Mouse (Mus musculus) CD4-positive helper T cell, adult 2 months (primary cell): ENCODE results near the gene Kcnq2.

ENCODE experiments used
- DNase-seq: peaks from one replicate; pipeline ENCODE4 v3.0.0-alpha.2; 2012; ENCODE audit warnings: low read depth, missing footprints, low spot score

The Kcnq2 gene

DNA sequence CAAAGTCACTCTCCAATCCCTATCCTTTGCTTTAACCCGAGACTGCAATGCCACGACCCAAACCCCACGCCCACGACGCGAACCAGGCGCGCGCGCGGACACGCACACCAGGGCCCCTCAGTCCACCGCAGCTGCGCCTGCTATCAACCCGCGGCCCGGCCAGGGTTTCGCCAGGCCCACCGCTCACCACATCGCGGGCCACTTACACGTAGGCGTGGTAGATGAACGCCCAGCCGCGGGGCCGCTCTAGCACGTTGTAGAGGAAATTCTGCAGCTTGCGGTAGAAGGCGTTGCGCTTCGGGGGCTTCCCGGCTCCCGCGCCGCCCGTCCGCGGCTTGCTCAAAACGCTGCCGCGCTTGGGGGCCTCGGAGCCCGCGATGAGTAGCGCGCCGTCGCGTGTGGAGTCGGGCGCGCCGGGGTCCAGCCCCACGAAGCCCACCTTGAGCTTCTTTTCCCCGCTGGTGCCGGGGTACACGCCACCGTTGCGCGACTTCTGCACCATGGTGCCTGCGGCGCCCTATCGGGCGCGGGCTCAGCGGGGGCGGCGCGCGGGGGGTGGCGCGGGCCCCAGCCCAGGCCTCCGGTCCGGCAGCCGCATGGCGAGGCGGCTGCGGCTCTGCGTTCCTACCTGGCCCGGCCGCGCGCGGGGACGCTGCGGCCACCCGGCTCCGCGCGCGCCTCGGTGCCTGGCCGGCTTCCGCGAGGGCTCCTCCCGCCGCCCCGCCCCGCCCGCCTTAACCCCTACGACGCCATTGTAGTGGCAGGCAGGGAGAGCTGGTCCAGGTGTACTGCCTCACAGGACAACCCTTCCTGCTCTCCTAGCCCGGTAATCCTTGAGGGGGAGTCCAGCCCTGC, at the start of gene Kcnq2:
Gene Kcnq2 (minus strand): TSS at position 710 of the 855 bp plus-strand sequence.
- DNase-seq, result no peak

DNA sequence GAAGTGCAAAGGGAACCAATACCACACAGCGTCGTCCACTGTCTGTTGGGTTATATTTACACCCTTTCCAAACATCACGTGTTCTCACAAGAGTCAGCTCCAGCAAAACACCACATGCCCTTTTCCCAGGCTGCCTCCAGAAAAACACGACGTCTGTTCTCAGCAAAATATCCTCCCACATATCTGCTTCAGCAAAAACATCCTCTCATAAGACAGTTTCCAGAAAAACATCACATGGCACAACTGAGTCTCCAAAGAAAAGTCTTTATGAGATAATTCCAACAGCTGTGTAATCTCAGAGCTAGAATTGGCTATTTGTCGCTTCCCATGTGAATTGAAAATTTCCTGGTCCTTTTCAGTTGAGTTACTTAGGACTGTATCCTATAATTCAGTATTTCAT, 45.8 kb upstream of the Kcnq2 start:
- no peak for DNase-seq

DNA sequence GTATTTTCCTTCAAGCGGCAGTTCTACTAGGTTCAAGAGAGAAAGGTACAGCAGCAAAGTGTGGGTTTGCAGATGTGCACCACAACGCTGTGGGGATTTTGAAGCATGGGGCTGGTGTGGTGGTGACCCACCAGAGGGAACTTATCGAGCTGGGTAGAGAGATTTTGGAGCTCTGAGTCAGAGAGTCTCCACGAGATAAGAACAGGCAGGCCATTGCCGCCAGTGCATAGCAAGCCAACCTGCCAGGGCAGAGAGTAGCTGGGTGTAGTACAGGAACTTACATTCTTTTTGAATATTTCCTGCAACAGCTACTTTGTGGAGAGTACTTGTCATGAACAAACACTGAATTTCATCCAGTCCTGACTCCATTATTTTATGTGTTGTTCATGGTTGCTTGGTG, 43.4 kb upstream of the Kcnq2 start:
- DNase-seq, result no peak

DNA sequence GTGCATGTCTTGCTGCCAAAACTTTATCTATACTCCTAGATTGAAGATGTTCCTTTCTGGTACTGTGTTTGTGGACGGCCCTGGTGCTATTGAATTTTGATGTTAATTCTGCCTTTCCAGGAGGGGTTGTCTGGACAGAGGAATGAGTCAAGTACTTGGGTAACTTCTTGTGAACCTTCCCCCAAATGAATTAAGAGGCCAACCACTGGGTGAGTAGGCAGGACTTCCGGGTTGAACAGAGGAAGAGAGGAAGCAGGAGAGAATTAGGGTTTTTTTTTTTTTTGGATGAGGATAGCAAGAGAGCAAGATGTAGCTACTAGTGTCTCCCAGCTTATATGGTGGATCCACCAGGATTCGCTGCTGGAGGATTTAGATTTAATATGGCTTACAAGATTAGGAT, 42.9 kb upstream of the Kcnq2 start:
- DNase-seq, result no peak

DNA sequence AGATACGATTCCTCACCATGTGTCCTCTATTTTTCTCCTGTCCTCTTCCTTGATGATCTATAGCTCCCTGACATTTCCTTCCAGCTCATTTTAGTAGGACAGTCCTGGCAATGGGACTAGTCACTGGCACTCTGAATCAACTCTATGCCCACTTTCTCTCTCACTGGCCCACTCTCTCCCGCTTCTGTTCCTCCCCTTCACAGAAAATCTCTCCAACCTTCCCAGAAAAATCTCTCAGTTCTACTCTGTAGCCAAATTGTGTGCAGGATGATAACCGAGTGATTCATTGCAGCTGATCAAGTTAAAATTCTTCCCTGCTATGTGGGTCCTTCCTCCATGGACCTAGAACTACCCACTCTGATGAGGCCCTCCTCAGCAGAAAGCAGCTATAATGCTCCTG, 39.5 kb upstream of the Kcnq2 start:
- no peak for DNase-seq

DNA sequence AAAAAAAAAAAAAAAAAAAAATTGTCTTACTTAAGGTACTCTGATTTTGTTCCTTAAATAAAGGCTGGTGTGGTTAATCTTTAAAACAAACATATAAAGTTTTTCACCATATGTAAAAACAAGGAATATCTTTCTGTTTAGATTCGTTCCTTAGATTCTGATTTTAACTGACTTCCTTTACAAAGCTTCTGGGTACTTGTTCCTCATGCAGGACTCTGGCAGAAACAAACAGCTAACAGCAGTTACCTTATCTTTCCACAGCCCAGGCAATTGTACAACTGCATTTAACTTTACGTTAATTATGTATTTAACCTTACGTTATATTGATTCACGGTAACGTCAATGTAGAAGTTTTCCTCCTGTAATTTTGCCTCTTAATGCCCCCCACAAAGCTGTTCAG, 31.4 kb upstream of the Kcnq2 start:
- DNase-seq, result no peak

DNA sequence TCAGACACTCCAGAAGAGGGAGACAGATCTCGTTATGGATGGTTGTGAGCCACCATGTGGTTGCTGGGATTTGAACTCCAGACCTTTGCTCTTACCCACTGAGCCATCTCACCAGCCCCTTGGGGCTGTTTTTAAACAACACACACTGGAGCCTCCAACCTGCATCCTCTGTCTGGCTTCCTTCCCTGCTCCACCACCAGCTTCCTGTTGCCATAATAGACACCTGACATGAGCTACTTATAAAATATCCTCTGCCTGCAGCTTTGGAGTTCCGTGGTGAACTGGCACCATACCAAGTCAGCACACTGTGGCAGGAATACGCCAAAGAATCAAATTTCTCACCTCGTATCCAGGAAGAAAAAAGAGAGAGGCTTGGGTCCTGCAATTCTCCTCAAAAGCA, 25.7 kb upstream of the Kcnq2 start:
- no peak for DNase-seq

DNA sequence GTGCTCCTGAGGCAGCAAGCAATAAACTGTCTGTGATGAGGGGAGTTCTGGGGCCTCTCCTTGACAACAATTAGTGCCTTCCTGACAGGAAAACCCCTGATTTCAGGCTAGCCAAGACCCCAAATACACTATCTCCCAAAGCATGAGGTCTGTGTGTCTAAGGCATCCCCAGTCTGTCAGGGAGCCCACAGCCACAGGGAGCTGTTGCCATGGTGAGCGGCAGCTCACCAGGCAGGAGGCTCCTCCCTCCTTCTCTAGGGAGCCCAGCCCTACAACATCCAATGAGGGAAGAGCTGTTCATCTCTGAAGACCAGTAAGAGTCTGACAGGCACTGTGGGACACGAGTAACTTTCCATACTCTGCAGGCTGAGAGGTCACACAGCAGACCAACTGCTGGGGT, 24.7 kb upstream of the Kcnq2 start:
- DNase-seq, result no peak

DNA sequence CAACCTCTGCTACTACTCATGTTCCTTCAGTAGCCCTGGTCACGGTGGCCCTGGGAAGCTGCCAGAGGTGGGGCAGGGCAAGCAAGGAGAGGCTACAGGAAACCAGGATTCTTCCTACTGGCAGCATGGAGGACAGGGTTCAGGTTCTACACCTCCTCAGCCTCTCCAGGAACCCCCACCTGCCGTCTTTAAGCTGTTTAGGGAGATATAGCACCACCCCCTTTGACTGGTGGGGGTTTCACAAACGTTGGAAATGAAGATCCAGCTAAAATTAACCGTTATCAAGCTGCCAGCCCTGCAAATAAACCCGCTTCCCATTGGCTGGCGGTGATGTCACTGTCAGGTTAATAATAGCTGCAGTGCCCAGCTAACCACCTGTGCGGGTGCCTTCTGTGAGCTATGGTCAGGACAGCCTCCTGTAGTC, 24.0 kb upstream of the Kcnq2 start:
- no peak for DNase-seq

DNA sequence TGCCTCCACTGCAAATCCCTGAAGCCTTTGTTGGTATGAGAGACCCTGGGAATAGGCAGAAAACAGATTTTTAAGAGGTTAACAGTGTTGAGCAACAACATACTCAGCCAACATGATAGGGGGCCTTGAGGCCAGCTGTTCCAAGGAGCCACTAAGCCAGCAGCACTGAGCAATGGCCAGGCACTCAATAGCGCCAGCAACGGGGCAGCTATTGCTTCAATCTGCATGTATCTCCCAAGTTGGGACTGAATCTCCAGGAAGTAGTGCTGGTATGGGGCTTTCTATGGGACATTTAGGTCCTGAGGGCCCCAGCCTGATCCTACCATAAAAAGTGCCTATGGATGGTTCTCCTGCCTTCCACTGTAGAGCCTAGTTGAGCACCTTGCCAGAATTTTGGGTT, 23.4 kb upstream of the Kcnq2 start:
- no peak for DNase-seq

DNA sequence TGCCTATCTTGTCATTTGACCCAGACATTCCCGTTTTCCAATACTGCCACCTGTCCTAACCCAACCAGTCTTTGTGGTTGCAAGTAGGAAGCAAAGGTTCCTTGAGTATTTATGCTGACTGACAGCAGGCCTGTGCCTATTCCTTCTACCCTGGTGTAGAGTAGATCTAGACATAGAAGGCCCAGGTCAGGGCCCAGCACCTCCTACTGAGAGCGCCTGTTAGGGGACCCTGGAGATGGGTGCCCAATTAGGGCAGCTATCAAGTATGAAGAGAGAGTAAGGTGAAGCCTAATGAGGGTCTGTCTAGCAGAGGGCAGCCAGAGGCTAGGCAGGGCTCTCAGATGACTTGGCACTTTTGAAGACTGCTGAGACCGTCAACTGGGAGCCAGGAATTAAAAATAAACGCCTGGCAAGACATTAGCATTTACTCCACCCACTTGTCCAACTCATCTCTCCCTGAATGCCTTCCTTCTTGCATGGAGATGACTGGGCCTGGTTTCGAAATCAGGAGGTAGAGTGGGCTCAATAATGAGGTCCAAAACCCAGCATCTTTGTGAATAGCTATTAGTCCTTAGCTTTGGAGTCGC, 22.7 kb upstream of the Kcnq2 start:
- no peak for DNase-seq

DNA sequence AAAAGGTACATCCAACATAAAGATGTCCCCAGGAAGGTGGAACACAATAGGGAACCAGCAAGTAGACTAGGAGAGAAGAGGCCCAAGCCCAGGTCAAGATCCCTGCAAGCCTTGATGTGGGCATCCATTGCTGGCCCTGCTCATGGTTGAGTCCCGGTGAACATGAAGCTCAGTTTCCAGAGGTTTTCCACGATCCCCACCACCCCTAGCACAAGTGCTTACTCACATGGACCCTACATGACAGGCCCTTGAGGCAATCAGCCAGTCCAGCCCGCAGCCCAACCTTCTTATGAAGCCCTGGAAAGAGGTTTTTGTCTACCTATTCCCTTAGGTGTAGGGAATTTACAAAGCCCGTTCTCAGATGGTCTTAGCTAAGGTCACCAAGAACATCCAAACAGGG, 22.1 kb upstream of the Kcnq2 start:
- no peak for DNase-seq

DNA sequence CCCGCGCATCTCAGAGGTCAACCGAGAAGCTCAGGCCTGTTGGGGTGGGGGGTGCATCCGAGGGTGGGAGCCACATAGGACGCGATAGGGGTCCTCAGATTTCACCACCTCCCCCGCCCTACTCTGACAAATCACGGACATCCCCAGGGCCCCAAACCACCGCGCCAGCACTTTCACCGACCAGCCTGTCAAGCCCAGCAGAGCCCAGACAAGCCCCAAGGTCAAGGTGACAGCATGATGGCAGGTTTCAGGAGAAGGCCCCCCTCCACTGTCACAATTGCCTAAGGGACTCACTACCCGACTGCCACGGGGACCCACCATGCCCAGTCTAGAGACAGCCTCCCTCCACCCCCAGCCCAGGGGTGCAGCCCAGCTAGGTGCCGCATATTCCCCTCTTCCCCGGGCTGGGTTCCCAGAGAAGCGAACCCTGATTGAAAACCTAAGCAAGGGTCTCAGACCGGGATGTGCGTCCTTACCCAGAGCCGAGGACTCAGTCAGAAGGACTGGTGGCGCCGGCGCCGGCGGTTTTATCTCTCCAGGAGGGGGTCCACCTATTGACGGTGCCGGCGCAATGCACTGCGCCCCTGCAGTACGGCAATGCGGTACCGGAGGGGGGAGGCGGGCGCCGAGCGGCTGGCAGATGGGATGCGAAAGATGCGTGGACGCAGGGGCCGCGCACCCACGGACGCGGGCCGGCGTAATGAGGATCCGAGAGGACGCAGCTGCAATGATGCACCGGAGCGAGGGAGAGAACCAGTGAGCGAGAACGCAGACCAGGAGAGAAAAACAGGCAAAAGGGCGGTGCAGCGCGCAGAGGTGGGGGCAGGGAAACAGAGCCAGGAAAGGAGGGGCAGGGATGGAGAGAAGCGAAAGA, 21.4 kb upstream of the Kcnq2 start, which contains the start of gene Eef1a2:
Gene Eef1a2 (minus strand): TSS at position 767 of the 874 bp plus-strand sequence.
- no peak for DNase-seq

DNA sequence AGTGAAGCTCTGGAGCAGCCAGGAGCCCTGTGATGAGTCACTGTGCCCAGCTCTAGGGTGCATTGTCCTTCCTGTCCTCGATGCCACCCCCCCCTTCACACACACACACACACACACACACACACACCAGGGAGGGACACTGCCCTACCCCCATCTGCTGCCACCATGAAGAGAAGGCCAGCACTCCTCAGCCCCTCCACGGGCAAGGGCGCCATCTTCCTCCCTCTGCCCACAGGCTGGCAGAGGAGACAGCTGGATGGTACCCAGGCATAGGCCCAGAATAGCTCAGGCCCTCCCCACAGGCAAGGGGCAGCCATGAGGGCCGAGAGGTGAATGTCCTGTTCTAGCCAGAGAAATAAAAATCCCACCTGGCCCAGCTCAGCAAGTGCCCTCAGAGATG, 20.7 kb upstream of the Kcnq2 start:
- no peak for DNase-seq

DNA sequence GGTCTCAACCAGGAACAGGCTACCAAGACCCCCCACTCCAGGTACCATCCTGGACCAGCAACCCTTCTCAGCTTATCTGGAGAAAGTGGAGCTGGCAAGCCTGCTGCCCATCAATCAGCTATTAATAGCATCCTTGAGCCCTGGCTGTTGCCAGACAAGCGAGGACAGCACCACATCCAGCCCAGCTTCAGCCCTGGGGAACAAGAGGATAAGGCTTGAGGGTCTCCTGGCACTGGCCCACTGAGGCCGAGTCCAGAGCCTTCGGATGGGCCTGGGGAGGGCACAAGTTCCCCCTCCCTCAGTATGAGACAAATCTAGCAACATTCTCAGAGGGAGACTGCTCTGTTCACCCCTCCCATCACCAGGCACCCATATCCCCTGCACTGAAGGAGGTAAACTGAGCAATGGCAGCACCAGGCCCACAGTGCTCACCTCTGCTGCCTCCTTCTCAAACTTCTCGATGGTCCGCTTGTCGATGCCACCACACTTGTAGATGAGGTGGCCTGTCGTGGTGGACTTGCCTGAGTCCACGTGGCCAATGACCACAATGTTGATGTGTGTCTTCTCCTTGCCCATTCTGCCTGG, 19.8 kb upstream of the Kcnq2 start:
- DNase-seq, result no peak

DNA sequence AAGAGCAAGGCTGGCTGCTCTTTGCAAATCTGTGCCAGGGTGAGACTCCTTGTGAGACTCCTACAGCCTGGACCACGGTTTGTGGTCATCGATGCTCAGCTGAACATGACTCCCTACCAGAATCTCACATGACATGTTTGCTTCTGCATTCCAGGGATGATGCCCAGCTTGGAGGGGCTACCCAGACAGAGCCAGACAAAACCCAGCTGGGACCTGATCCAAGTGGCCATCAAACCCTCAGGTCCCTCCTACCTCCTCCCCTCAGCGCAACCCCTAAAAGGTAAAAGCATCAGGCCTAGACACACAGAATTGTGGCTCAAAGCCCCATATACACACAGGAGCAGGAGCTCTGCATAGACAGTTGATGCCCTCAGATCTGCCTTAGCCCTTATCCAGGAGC, 19.3 kb upstream of the Kcnq2 start:
- no peak for DNase-seq

DNA sequence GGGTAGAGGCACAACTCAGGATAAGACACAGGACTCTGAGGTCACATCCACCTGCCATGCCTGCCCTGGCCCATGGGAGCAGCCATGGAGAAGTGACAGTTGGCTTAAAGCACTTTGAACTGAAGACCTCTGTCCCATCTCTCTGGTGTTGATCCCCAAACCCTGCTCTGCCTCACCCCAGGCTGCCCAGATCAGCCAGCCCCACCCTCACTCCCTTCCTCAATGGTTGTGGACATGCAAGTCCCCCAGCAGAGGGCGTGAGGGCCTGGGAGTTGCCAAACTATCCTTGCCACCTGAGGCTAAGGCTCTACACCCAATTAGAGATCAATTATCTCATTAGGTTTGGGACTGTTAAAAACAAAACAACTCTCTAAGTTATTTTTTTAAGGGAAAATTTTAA, 18.7 kb upstream of the Kcnq2 start:
- DNase-seq, result no peak

DNA sequence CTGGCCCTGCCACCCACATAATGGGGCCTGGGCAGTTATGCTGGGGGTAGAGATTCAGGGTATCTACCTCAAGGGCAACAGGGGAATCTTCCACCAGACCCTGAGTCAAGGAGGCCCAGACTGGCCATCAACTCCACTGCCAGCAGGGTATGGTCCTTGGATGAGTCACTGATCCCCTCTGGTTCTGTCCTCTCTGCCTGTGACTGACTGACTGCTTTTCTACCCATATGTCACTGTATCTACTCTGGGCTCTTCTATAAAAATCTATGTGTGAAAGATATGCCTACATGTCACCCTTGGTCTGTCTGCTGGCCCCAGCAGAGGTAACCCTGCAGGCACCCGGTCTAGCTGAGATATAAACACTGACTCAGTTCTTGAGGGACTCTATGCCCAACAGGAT, 18.0 kb upstream of the Kcnq2 start:
- DNase-seq, result no peak

DNA sequence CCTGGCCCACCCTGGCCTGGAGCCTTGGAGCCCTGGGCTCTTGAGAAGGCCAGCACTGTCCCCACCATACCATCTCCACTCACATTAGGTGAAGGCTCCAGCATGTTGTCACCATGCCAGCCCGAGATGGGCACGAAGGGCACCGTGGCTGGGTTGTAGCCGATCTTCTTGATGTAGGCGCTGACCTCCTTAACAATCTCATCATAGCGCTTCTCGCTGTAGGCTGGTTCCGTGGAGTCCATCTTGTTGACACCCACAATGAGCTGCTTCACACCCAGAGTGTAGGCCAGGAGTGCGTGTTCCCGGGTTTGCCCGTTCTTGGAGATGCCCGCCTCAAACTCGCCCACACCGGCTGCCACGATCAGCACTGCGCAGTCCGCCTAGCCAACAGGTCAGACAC, 17.6 kb upstream of the Kcnq2 start:
- no peak for DNase-seq

DNA sequence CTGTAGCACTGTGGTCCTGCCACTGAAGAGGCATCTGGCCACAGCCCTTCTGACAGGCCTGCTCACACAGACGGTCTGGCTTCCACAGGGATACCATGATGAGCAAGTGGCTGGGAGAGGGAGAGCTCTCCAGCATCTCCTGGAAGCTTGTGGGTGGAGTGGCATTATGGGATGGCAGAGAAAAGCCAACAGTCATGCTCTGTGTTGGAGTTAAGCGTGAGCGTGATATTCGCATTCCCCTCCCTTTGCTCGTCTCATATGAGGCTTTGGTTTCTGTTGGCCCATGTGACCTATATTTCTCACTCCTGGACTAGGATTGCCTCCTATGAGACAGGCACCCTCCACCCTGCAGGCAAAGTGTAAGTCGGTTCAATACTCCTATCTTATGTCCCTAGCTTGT, 15.2 kb upstream of the Kcnq2 start:
- no peak for DNase-seq

DNA sequence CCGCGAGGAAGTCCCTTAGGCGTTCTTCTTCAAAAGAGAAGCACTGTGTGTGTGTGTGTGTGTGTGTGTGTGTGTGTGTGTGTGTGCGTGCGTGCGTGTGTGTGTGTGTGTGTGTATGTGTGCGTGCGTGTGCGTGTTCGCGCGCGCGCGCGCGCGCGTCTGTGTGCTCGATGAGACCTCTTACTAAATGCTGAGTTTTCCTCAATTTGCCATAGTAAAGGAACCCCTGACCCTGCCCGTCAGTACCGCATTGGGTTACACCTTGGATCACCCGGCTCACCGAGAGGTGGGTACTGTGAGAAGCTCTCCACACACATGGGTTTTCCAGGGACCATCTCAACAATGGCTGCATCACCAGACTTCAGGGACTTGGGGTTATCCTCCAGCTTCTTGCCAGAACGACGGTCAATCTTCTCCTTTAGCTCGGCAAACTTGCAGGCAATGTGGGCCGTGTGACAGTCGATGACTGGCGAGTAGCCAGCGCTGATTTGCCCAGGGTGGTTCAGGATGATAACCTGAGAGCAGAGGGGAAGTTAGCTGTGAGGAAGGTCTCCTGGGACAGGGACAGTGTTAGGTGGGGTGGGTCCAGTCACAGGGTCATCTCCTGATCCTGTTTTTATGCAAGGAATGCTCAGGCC, 13.3 kb upstream of the Kcnq2 start:
- DNase-seq, result no peak
